Comparison of ENCODE assay signal across 19 mouse cellular contexts in the genomic region with DNA sequence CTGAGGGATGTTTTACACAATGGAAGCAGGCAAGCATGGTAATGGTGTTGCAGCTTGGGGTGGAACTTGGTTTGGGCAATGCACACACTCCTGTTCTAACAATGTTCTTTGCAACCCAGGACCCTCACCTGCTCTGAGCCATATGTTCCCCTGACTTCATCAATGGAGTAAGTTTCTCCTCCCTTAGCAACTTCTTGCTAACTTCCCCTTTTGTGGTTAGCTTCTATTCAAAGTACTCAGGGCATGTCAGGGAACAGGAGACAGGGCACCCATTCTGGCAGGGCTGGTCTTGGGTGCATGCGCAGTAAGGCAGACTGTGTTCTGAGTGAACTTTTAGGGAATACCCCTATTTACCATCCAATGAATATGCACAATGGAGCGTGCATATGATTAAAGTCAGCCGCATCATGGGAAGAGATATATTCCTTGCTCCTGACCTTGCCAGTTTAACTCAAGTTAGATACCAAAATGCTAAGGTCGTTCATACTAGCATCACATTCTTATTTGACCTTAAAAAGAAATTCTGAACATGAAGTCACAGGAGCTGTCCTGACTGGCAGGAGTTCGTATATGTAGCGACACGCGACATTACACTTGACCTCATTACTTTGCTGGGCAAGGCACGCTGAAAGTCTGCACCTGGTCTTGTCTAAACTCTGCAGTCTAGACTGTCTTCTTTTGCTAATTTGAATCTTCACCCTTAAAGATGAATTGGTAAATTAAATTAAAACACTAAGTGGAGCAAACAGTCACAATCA. TPM values are rescaled to one million over a fixed set of nuclear protein-coding genes. Genes with fewer than 3 reads are reported as not detected.
"Had no signal": no experiment of that assay in that cellular context is flagged by ENCODE, and none has a peak within 500 bp of the region (broad histone marks: within the 10 kb centered on the region; RNA-seq: fewer than 3 reads in every experiment).

No protein-coding gene starts in this region.

- H3K4me3 ChIP-seq: kidney, embryonic 15.5 days; left cerebral cortex, adult 2 months; limb, embryonic 15.5 days; liver, embryonic 12.5 days; neural tube, embryonic 12.5 days; stomach, embryonic 15.5 days had no signal

- H3K27ac ChIP-seq: kidney, embryonic 15.5 days; left cerebral cortex, adult 2 months; limb, embryonic 15.5 days; liver, embryonic 12.5 days; neural tube, embryonic 12.5 days; stomach, embryonic 15.5 days had no signal

- H3K9ac ChIP-seq: kidney, embryonic 15.5 days; limb, embryonic 15.5 days; liver, embryonic 12.5 days; lung, embryonic 14.5 days; neural tube, embryonic 12.5 days; stomach, embryonic 15.5 days had no signal

- ATAC-seq: liver, embryonic 12.5 days had no signal

- DNase-seq: kidney, adult 2 months; kidney, postnatal 25 days; lung, embryonic 14.5 days; lung, postnatal 10 days; lung, postnatal 4 days; midbrain, embryonic 14.5 days; right cerebral cortex, postnatal 4 days; spleen, adult 18-20 months; thymus, adult 2 months; thymus, postnatal 36 days had no signal

- H3K27me3 ChIP-seq: kidney, embryonic 15.5 days; limb, embryonic 15.5 days; neural tube, embryonic 12.5 days; stomach, embryonic 15.5 days had no signal

- H3K4me1 ChIP-seq: limb, embryonic 15.5 days; liver, embryonic 12.5 days; neural tube, embryonic 12.5 days; stomach, embryonic 15.5 days had no signal

- H3K9me3 ChIP-seq: kidney, embryonic 15.5 days; limb, embryonic 15.5 days; stomach, embryonic 15.5 days had no signal

- H3K36me3 ChIP-seq: kidney, embryonic 15.5 days; limb, embryonic 15.5 days; liver, embryonic 12.5 days; neural tube, embryonic 12.5 days; stomach, embryonic 15.5 days had no signal

RNA-seq across cellular contexts. Expression of gene Cacng1, which starts 4.1 kb away (rescaled TPM):
- total RNA-seq: layer of hippocampus, postnatal 25 days; left cerebral cortex, adult 2 months; left cerebral cortex, postnatal 25 days; neutrophil, adult 5-6 weeks had no signal
- polyA plus RNA-seq: liver, embryonic 12.5 days had no signal
